Mouse (Mus musculus) cerebellum, adult 9-11 months (tissue): ENCODE measurements around the gene Fcrlb.
"Not testable (repeated sequence)": the region's sequence is repeated elsewhere in the genome, so short reads cannot be mapped to it uniquely, and the experiment has no call there.

Experiments
- DNase-seq: peaks from one replicate; pipeline ENCODE4 v3.0.0; 2022

The Fcrlb gene

GRCm38 (mm10) chr1:170912891-170913615 is at the start of gene Fcrlb:
TSS of gene Fcrlb (minus strand) at chr1:170912941.
- no peak for DNase-seq

- DNase-seq: no peak
Observed at GRCm38 (mm10) chr1:170962301-170962700, 49.6 kb upstream of the Fcrlb start.

- no peak for DNase-seq
Observed at GRCm38 (mm10) chr1:170961101-170961500, 48.4 kb upstream of the Fcrlb start.

GRCm38 (mm10) chr1:170959791-170960190 is 47.0 kb upstream of the Fcrlb start:
- DNase-seq: no peak

- DNase-seq: no peak
Observed at GRCm38 (mm10) chr1:170958225-170958624, 45.5 kb upstream of the Fcrlb start.

- no peak for DNase-seq
Observed at GRCm38 (mm10) chr1:170953192-170953591, 40.5 kb upstream of the Fcrlb start.

DNA sequence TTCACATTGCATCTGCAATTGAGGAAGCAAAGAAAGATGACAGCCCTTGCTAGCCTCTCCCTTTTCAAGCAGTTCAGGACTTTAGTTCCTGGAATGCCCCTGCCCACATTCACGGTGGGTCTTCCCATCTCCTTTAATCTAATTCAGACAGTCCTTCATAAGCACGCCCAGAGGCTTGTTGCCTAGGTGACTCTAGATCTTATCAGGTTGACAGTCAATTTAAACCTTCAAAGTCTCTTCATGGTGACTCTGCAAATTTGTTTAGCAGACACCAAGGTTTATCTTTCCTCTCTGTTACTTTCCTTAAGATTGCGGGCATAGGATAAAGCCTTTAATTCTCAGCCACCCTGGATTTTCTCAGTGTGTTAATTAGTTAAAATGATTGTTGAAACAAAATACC is 38.0 kb upstream of the Fcrlb start:
- DNase-seq: no peak

- DNase-seq: not testable (repeated sequence)
Observed at GRCm38 (mm10) chr1:170944908-170945307, 32.2 kb upstream of the Fcrlb start.

- not testable (repeated sequence) for DNase-seq
Observed at GRCm38 (mm10) chr1:170944151-170944550, 31.4 kb upstream of the Fcrlb start.

GRCm38 (mm10) chr1:170939255-170939654 is 26.5 kb upstream of the Fcrlb start:
- DNase-seq: no peak

- DNase-seq: no peak
Observed at GRCm38 (mm10) chr1:170934383-170934782, 21.6 kb upstream of the Fcrlb start.

- DNase-seq: no peak
Observed at GRCm38 (mm10) chr1:170933940-170934339, 21.2 kb upstream of the Fcrlb start.

DNA sequence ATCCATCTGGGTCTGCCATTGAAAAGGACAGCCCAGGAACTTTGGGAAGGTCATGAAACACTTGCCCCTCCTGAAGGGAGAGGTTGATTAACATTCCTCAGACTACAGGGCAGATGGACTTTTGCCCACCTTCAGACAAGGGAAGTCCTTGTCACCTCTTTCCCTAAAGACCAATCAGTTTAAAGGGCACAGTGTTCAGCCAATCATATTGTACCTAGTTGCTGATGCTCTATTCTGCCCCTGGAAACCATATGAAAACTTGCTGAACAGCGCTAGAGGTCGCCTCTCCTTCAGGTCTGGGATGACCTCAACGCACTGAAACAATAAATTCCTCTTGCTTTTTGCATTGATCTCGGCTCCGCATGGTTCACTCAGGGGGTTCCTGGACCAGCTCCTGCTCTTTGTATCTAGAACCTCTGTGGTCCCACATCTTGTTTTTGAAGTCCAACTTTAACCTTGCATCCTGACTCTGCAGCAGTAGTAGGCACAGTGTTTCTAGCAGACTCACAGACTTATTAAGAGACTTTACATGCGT is 20.7 kb upstream of the Fcrlb start:
- no peak for DNase-seq

DNA sequence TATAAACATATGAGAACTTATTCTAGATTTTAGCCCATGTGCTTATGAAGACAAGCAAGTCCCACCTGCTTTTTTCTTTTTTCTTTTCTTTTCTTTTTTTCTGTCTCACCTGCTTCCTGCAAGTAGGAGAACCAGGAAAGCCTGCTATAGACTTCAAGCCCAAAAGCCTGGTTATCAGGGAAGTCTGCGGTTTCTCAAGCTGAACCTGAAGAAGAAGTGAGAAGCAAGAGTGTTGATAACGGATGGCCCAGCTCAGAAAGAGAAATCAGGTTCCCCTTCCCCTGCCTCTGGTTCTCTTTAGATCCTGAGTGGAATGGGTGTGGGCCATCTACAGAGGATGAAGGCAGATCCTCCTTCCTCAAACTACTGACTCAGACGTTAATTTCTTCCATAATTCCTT is 19.3 kb upstream of the Fcrlb start:
- no peak for DNase-seq

- DNase-seq: no peak
Observed at GRCm38 (mm10) chr1:170929245-170929644, 16.5 kb upstream of the Fcrlb start.

GRCm38 (mm10) chr1:170928467-170928866 is 15.7 kb upstream of the Fcrlb start:
- no peak for DNase-seq

DNA sequence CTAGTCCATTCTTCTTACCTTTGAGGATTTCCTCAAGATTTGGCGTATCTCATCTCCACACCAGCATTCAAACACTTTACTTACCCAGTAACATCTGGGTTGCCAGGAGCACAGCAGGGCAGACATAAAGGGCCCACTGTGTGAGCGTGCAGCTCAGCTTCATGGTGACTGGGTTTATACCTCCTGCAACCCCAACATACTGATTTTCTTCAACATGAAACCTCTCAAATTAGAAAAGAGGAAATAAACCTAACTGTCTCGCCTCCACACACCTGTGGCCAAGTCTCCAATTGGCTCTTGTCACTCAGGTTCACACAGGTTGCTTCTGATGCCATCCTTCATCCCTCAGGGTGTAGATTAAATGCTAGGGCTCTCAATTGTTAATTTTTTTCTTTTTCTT is 14.6 kb upstream of the Fcrlb start, which contains the start of gene Fcrla:
Gene Fcrla, minus strand, starts transcription at position 206 of the 400 bp plus-strand sequence.
- no peak for DNase-seq

GRCm38 (mm10) chr1:170926941-170927340 is 14.2 kb upstream of the Fcrlb start:
- DNase-seq: no peak

- DNase-seq: no peak
Observed at GRCm38 (mm10) chr1:170924485-170924884, 11.7 kb upstream of the Fcrlb start.

DNA sequence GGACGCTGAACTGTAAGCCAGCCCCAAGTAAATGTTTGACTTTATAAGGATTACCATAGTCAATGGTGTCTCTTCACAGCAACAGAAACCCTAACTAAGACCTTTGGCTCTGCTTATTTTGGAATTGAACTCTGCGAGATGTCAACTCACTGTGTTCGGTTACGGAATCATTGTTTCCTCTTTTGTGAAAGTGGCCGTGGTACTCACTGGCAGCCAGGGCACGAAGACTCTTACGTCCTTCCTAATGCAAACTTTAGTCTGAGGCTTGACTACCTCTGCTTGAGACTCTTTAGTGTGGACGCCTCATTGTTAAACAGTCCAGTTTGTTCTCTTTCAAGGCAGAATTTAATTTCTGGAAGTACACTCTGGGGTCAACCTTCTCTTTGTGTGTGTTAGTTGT is 6.6 kb upstream of the Fcrlb start:
- no peak for DNase-seq

- DNase-seq: no peak
Observed at GRCm38 (mm10) chr1:170915657-170916056, 2.9 kb upstream of the Fcrlb start.

GRCm38 (mm10) chr1:170911907-170912660 is 657 bp downstream of the Fcrlb start:
- no peak for DNase-seq

- DNase-seq: peak; percentile 59
Observed at GRCm38 (mm10) chr1:170908341-170908740, 4.4 kb downstream of the Fcrlb start.
